Mouse (Mus musculus) kidney, embryonic 14.5 days (tissue): ENCODE data around the gene 1500011B03Rik. TPM values are rescaled to one million over a fixed set of nuclear protein-coding genes. Genes with fewer than 3 reads are reported as not detected.
A peak's percentile ranks its signal among the peaks of the same experiment; 100 is the strongest.

Experiments
- ATAC-seq: fragments of 200-750 bp; cut with Nextera tagmentation; 2 replicates; pipeline ENCODE4 v1.8.0; 2017; ENCODE audit warnings: moderate number of reproducible peaks, mild to moderate bottlenecking, moderate TSS enrichment, moderate library complexity; ENCODE audit not compliant: low FRiP score, low TSS enrichment
- H3K27ac ChIP-seq: fragments of 300-500 bp; sonication (generic); 2 replicates; pipeline ENCODE4 v1.5.1; 2014; ENCODE audit warnings: low read depth, mild to moderate bottlenecking, low read length, moderate library complexity, mixed read lengths
- H3K27me3 ChIP-seq: fragments of 300-500 bp; sonication (generic); 2 replicates; pipeline ENCODE4 v1.6.1; 2014; ENCODE audit warnings: mild to moderate bottlenecking, low read length; ENCODE audit not compliant: control insufficient read depth, insufficient read depth
- H3K36me3 ChIP-seq: fragments of 300-500 bp; sonication (generic); 2 replicates; pipeline ENCODE4 v1.6.1; 2014; ENCODE audit warnings: low read length, mixed read lengths; ENCODE audit not compliant: control insufficient read depth, insufficient read depth
- H3K4me1 ChIP-seq: fragments of 300-500 bp; sonication (generic); 2 replicates; pipeline ENCODE4 v1.6.1; 2014; ENCODE audit warnings: low read length, mixed read lengths; ENCODE audit not compliant: control insufficient read depth, insufficient read depth
- H3K4me2 ChIP-seq: fragments of 300-500 bp; sonication (generic); replicated peaks from 2 replicates; pipeline ENCODE4 v1.6.1; 2014; ENCODE audit warnings: low read depth, mild to moderate bottlenecking, low read length
- H3K4me3 ChIP-seq: fragments of 300-500 bp; sonication (generic); 2 replicates; pipeline ENCODE4 v1.5.1; 2014; ENCODE audit warnings: mild to moderate bottlenecking, low read length
- H3K9ac ChIP-seq: fragments of 300-500 bp; sonication (generic); 2 replicates; pipeline ENCODE4 v1.6.1; 2014; ENCODE audit warnings: low read depth, mild to moderate bottlenecking, low read length, moderate library complexity
- H3K9me3 ChIP-seq: fragments of 300-500 bp; sonication (generic); 2 replicates; pipeline ENCODE4 v1.6.1; 2016; ENCODE audit warnings: low read length; ENCODE audit not compliant: control insufficient read depth
- WGBS: fragments of 180-500 bp; shearing (Covaris S2); extraction: QIAGEN DNeasy Blood & Tissue Kit; methylation state at CpG from one replicate; pipeline ENCODE4 v1.1.7; 2014; 5-methylcytosine and 5-hydroxymethylcytosine counted together
- polyA plus RNA-seq: library from polyadenylated mRNA; unstranded; fragments of >200 nt; fragmentation: Nextera tagmentation; extraction: Ambion mirVana; gene quantifications from 2 replicates; pipeline ENCODE4 v1.2.1, GENCODE M21; 2014

Gene 1500011B03Rik
- polyA plus RNA-seq, 1 experiment from 2014 or later, result 128 TPM

- peak; percentile 50; the same call in 1 of the 2 replicates for ATAC-seq
- no peaks in the 10 kb centered on the region for H3K9me3 ChIP-seq
- H3K27ac ChIP-seq, result no peak overlapping the region
- peaks cover 8% of the 10 kb centered on the region; the same call in 1 of the 2 replicates for H3K4me1 ChIP-seq
- WGBS, result 7% methylated on average over 39 of the region's 40 CpGs
- peaks cover 57% of the 10 kb centered on the region for H3K36me3 ChIP-seq
- peak overlapping the region; percentile 36 for H3K4me3 ChIP-seq
- no peak overlapping the region for H3K9ac ChIP-seq
- peak overlapping the region; percentile 48 for H3K4me2 ChIP-seq
- H3K27me3 ChIP-seq, result no peaks in the 10 kb centered on the region
Measured at GRCm38 (mm10) chr5:114796299-114797012, 26.8 kb downstream of the 1500011B03Rik start.

GRCm38 (mm10) chr5:114795653-114796052 is 27.6 kb downstream of the 1500011B03Rik start:
- ATAC-seq, result no peak
- Histone ChIP-seq H3K27ac (no peak overlapping the region), H3K4me1 (peaks cover 8% of the 10 kb centered on the region; the same call in 1 of the 2 replicates), H3K9ac (no peak overlapping the region), H3K4me2 (no peak overlapping the region), H3K36me3 (peaks cover 64% of the 10 kb centered on the region), H3K9me3 (no peaks in the 10 kb centered on the region), H3K4me3 (no peak overlapping the region), H3K27me3 (no peaks in the 10 kb centered on the region)
- WGBS, result 75% methylated on average over 9 of the region's 9 CpGs

GRCm38 (mm10) chr5:114795231-114795630 is 28.0 kb downstream of the 1500011B03Rik start:
- Histone ChIP-seq H3K36me3 (peaks cover 61% of the 10 kb centered on the region), H3K27ac (no peak overlapping the region), H3K4me3 (no peak overlapping the region), H3K4me2 (no peak overlapping the region), H3K4me1 (peaks cover 8% of the 10 kb centered on the region; the same call in 1 of the 2 replicates), H3K9ac (no peak overlapping the region), H3K9me3 (no peaks in the 10 kb centered on the region), H3K27me3 (no peaks in the 10 kb centered on the region)
- WGBS, result 40% methylated on average over 9 of the region's 9 CpGs
- no peak for ATAC-seq

- H3K4me3 ChIP-seq, result no peak overlapping the region
- H3K4me1 ChIP-seq, result peaks cover 8% of the 10 kb centered on the region; the same call in 1 of the 2 replicates
- no peaks in the 10 kb centered on the region for H3K27me3 ChIP-seq
- no peak for ATAC-seq
- H3K9me3 ChIP-seq, result no peaks in the 10 kb centered on the region
- H3K4me2 ChIP-seq, result no peak overlapping the region
- H3K27ac ChIP-seq, result no peak overlapping the region
- peaks cover 55% of the 10 kb centered on the region for H3K36me3 ChIP-seq
- WGBS, result 62% methylated on average over 4 of the region's 4 CpGs
- no peak overlapping the region for H3K9ac ChIP-seq
Measured at GRCm38 (mm10) chr5:114794609-114795008, 28.7 kb downstream of the 1500011B03Rik start.

GRCm38 (mm10) chr5:114793317-114793716 is 30.0 kb downstream of the 1500011B03Rik start:
- Histone ChIP-seq H3K4me1 (peaks cover 8% of the 10 kb centered on the region; the same call in 1 of the 2 replicates), H3K4me2 (no peak overlapping the region), H3K9ac (no peak overlapping the region), H3K9me3 (no peaks in the 10 kb centered on the region), H3K4me3 (no peak overlapping the region), H3K27ac (no peak overlapping the region), H3K36me3 (peaks cover 54% of the 10 kb centered on the region), H3K27me3 (no peaks in the 10 kb centered on the region)
- no peak for ATAC-seq
- 76% methylated on average over 7 of the region's 7 CpGs for WGBS

GRCm38 (mm10) chr5:114785196-114785595 is 38.1 kb downstream of the 1500011B03Rik start:
- Histone ChIP-seq H3K27me3 (no peaks in the 10 kb centered on the region), H3K9me3 (no peaks in the 10 kb centered on the region), H3K9ac (no peak overlapping the region), H3K27ac (no peak overlapping the region), H3K4me1 (0 out of 2 replicates have a peak, but pooled peaks cover 4% of the 10 kb centered on the region), H3K36me3 (peaks cover 24% of the 10 kb centered on the region; the same call in 1 of the 2 replicates), H3K4me3 (no peak overlapping the region), H3K4me2 (no peak overlapping the region)
- no peak for ATAC-seq
- WGBS, result 82% methylated on average over 5 of the region's 5 CpGs

GRCm38 (mm10) chr5:114784622-114785165 is 38.6 kb downstream of the 1500011B03Rik start:
- Histone ChIP-seq H3K4me3 (no peak overlapping the region), H3K27ac (no peak overlapping the region), H3K27me3 (no peaks in the 10 kb centered on the region), H3K4me2 (no peak overlapping the region), H3K4me1 (peaks cover 6% of the 10 kb centered on the region; the same call in 1 of the 2 replicates), H3K9me3 (no peaks in the 10 kb centered on the region), H3K36me3 (peaks cover 24% of the 10 kb centered on the region; the same call in 1 of the 2 replicates), H3K9ac (no peak overlapping the region)
- ATAC-seq, result no peak
- WGBS, result 79% methylated on average over 16 of the region's 16 CpGs

- WGBS, result 85% methylated on average over 12 of the region's 12 CpGs
- Histone ChIP-seq H3K27me3 (no peaks in the 10 kb centered on the region), H3K4me1 (peaks cover 9% of the 10 kb centered on the region; the same call in 1 of the 2 replicates), H3K27ac (no peak overlapping the region), H3K4me3 (no peak overlapping the region), H3K9ac (no peak overlapping the region), H3K9me3 (no peaks in the 10 kb centered on the region), H3K4me2 (no peak overlapping the region), H3K36me3 (peaks cover 18% of the 10 kb centered on the region; the same call in 1 of the 2 replicates)
- no peak; the same call in 1 of the 2 replicates for ATAC-seq
Measured at GRCm38 (mm10) chr5:114783405-114784163, 39.7 kb downstream of the 1500011B03Rik start.
